Comparison of ENCODE assay signal across 10 mouse cellular contexts in genomic region chr10:79664131-79664665, GRCm38 (mm10). TPM values are rescaled to one million over a fixed set of nuclear protein-coding genes. Genes with fewer than 3 reads are reported as not detected.
DNase-seq lines count a peak whose midpoint lies in the region; ATAC-seq and TF ChIP-seq lines count a peak whose summit lies in the region.
"Had no signal": no experiment of that assay in that cellular context is flagged by ENCODE, and none has a peak within 500 bp of the region (broad histone marks: within the 10 kb centered on the region; RNA-seq: fewer than 3 reads in every experiment).

Gene Madcam1 (plus strand): TSS chr10:79664559.

- no peak within 1 kb of the TSS for H3K4me3 ChIP-seq in embryonic facial prominence, embryonic 14.5 days (ENCODE audit: low read depth, low read length)
- no peak within 1 kb of the TSS for H3K4me3 ChIP-seq in intestine, postnatal 0 days (ENCODE audit: low read depth, low read length)
- no peak within 1 kb of the TSS for H3K4me3 ChIP-seq in liver, embryonic 13.5 days (replicated peaks)
- H3K4me3 ChIP-seq in olfactory bulb, adult 2 months (ENCODE audit: insufficient read depth, low read depth, low read length): no peak within 1 kb of the TSS
- H3K4me3 ChIP-seq: erythroblast, embryonic 14.5 days; lung, embryonic 15.5 days had no signal

- peak; percentile 63 for DNase-seq in layer of hippocampus, adult 11-12 months (ENCODE audit: low spot score)
- DNase-seq in layer of hippocampus, adult 9-10 months (ENCODE audit: low spot score): no peak
- peak; percentile 65 for DNase-seq in brain, adult 2 months (ENCODE audit: low read depth, low spot score)
- DNase-seq in embryonic facial prominence, embryonic 14.5 days (ENCODE audit: low spot score): peak; percentile 57
- DNase-seq in liver, embryonic 13.5 days: peak; percentile 66
- DNase-seq in thymus, postnatal 10 days (ENCODE audit: low spot score in 2 of 2): peak; percentile 43 to 73

- no peak within 1 kb of the TSS for H3K9ac ChIP-seq in embryonic facial prominence, embryonic 14.5 days (ENCODE audit: low read depth, low read length)
- no peak within 1 kb of the TSS for H3K9ac ChIP-seq in intestine, postnatal 0 days (ENCODE audit: low read depth, low read length)
- H3K9ac ChIP-seq in liver, embryonic 13.5 days: no peak within 1 kb of the TSS
- H3K9ac ChIP-seq: lung, embryonic 15.5 days had no signal

- no peak for TF ChIP-seq POLR2A in olfactory bulb, adult 2 months (IDR thresholded peaks at IDR 0.05; ENCODE audit: insufficient read depth, low read depth, low read length)

- no peaks in the 10 kb centered on the region for H3K4me1 ChIP-seq in embryonic facial prominence, embryonic 14.5 days (ENCODE audit: control insufficient read depth, insufficient read depth, low read length)
- no peaks in the 10 kb centered on the region for H3K4me1 ChIP-seq in intestine, postnatal 0 days (replicated peaks; ENCODE audit: control insufficient read depth, insufficient read depth, low read length)
- peaks cover 7% of the 10 kb centered on the region for H3K4me1 ChIP-seq in liver, embryonic 13.5 days (replicated peaks)
- peaks cover 8% of the 10 kb centered on the region for H3K4me1 ChIP-seq in olfactory bulb, adult 2 months (ENCODE audit: control insufficient read depth, insufficient read depth, low read length)
- H3K4me1 ChIP-seq: lung, embryonic 15.5 days had no signal

- no peak within 1 kb of the TSS for H3K4me2 ChIP-seq in embryonic facial prominence, embryonic 14.5 days (ENCODE audit: low read depth, low read length)
- no peak within 1 kb of the TSS for H3K4me2 ChIP-seq in intestine, postnatal 0 days (replicated peaks; ENCODE audit: low read depth)
- H3K4me2 ChIP-seq in liver, embryonic 13.5 days: no peak within 1 kb of the TSS
- H3K4me2 ChIP-seq: lung, embryonic 15.5 days had no signal

- no peaks in the 10 kb centered on the region for H3K9me3 ChIP-seq in embryonic facial prominence, embryonic 14.5 days (ENCODE audit: control insufficient read depth, low read length)
- no peaks in the 10 kb centered on the region for H3K9me3 ChIP-seq in intestine, postnatal 0 days (ENCODE audit: control insufficient read depth)
- no peaks in the 10 kb centered on the region for H3K9me3 ChIP-seq in liver, embryonic 13.5 days (replicated peaks)
- H3K9me3 ChIP-seq: lung, embryonic 15.5 days had no signal

- 12% methylated on average over 11 of the region's 13 CpGs for WGBS in embryonic facial prominence, embryonic 14.5 days
- WGBS in intestine, postnatal 0 days: 13% methylated on average over 13 of the region's 13 CpGs
- 17% methylated on average over 13 of the region's 13 CpGs for WGBS in liver, embryonic 13.5 days (ENCODE audit: insufficient replicate concordance)
- WGBS in olfactory bulb, adult 2 months: 12% methylated on average over 13 of the region's 13 CpGs

- peak; percentile 96 for TF ChIP-seq CTCF in intestine, postnatal 0 days (IDR thresholded peaks at IDR 0.05; ENCODE audit: low read depth)
- peak; percentile 84 for TF ChIP-seq CTCF in olfactory bulb, adult 2 months (IDR thresholded peaks at IDR 0.05; ENCODE audit: insufficient read depth, low read depth, low read length)

- no peaks in the 10 kb centered on the region for H3K36me3 ChIP-seq in embryonic facial prominence, embryonic 14.5 days (ENCODE audit: control insufficient read depth, insufficient read depth, low read length)
- H3K36me3 ChIP-seq in intestine, postnatal 0 days (ENCODE audit: control insufficient read depth, insufficient read depth): no peaks in the 10 kb centered on the region
- H3K36me3 ChIP-seq in liver, embryonic 13.5 days: no peaks in the 10 kb centered on the region
- H3K36me3 ChIP-seq: lung, embryonic 15.5 days had no signal

- ATAC-seq in embryonic facial prominence, embryonic 14.5 days (ENCODE audit: low read depth): no peak
- ATAC-seq in intestine, postnatal 0 days: 0 out of 2 replicates have a peak, but pooled peaks have one; percentile 17
- no peak for ATAC-seq in liver, embryonic 13.5 days (ENCODE audit: low read depth)

- no peak within 1 kb of the TSS for H3K27ac ChIP-seq in embryonic facial prominence, embryonic 14.5 days (replicated peaks; ENCODE audit: low read depth, low read length)
- H3K27ac ChIP-seq in intestine, postnatal 0 days (ENCODE audit: low read depth, low read length): no peak within 1 kb of the TSS
- H3K27ac ChIP-seq in liver, embryonic 13.5 days: no peak within 1 kb of the TSS
- no peak within 1 kb of the TSS for H3K27ac ChIP-seq in olfactory bulb, adult 2 months (ENCODE audit: insufficient read depth, low read depth, low read length)
- H3K27ac ChIP-seq: lung, embryonic 15.5 days had no signal

- H3K27me3 ChIP-seq in embryonic facial prominence, embryonic 14.5 days (replicated peaks; ENCODE audit: control insufficient read depth, insufficient read depth, low read length): no peaks in the 10 kb centered on the region
- H3K27me3 ChIP-seq in intestine, postnatal 0 days (replicated peaks; ENCODE audit: control insufficient read depth, insufficient read depth, low read length): no peaks in the 10 kb centered on the region
- H3K27me3 ChIP-seq in liver, embryonic 13.5 days: peaks cover 9% of the 10 kb centered on the region; the same call in 1 of the 2 replicates
- H3K27me3 ChIP-seq: lung, embryonic 15.5 days had no signal

RNA-seq across cellular contexts. Expression of gene Madcam1, which starts in this region (rescaled TPM):
- polyA plus RNA-seq in embryonic facial prominence, embryonic 14.5 days (2014; fragmentation: Nextera tagmentation; extraction: Ambion mirVana): 8.5 and 11.6 TPM in 2 replicates
- polyA plus RNA-seq in intestine, postnatal 0 days (2015; fragmentation: Nextera tagmentation; extraction: Ambion mirVana): 15.6 and 16.9 TPM in 2 replicates
- polyA plus RNA-seq in liver, embryonic 13.5 days (2015; fragmentation: Nextera tagmentation; extraction: Ambion mirVana): 0.24 and 0.27 TPM in 2 replicates
- polyA plus RNA-seq in olfactory bulb, adult 2 months (2012; ENCODE audit: insufficient read depth, insufficient read length, low replicate concordance, missing spikeins): not detected in 2 replicates
- polyA plus RNA-seq: erythroblast, embryonic 14.5 days had no signal

Comparison
In these comparisons a context has a peak if more than half of its experiments do, and no peak if none do; other contexts are left out.
1. Peak in DNase-seq in liver, embryonic 13.5 days; RNA of the gene not detected or under 1 TPM.